In genomic region chr9:118822581-118822980, GRCm38 (mm10) we compare ENCODE assay signal across 25 mouse cellular contexts.
DNase-seq lines count a peak whose midpoint lies in the region; ATAC-seq lines count a peak whose summit lies in the region.
"Had no signal": no experiment of that assay in that cellular context is flagged by ENCODE, and none has a peak within 500 bp of the region (broad histone marks: within the 10 kb centered on the region; RNA-seq: fewer than 3 reads in every experiment).

No protein-coding gene starts in this region.

- peaks cover 14% of the 10 kb centered on the region; the same call in 1 of the 2 replicates for H3K27me3 ChIP-seq in heart, embryonic 10.5 days (ENCODE audit: insufficient read depth, poor library complexity, severe bottlenecking)
- H3K27me3 ChIP-seq in heart, embryonic 12.5 days (replicated peaks): no peaks in the 10 kb centered on the region; the same call in 1 of the 2 replicates
- no peaks in the 10 kb centered on the region for H3K27me3 ChIP-seq in embryonic facial prominence, embryonic 10.5 days (replicated peaks; ENCODE audit: low read depth, poor library complexity, severe bottlenecking)
- H3K27me3 ChIP-seq: forebrain, embryonic 15.5 days; hindbrain, embryonic 15.5 days; Patski had no signal

- H3K9me3 ChIP-seq in heart, embryonic 10.5 days: no peaks in the 10 kb centered on the region
- no peaks in the 10 kb centered on the region for H3K9me3 ChIP-seq in heart, embryonic 12.5 days (replicated peaks)
- no peaks in the 10 kb centered on the region for H3K9me3 ChIP-seq in embryonic facial prominence, embryonic 10.5 days
- H3K9me3 ChIP-seq: forebrain, embryonic 15.5 days; hindbrain, embryonic 15.5 days had no signal

- 0 out of 2 replicates have a peak, but pooled peaks cover 2% of the 10 kb centered on the region for H3K36me3 ChIP-seq in heart, embryonic 10.5 days
- peaks cover 5% of the 10 kb centered on the region for H3K36me3 ChIP-seq in heart, embryonic 12.5 days
- H3K36me3 ChIP-seq in embryonic facial prominence, embryonic 10.5 days (replicated peaks): peaks cover 13% of the 10 kb centered on the region
- H3K36me3 ChIP-seq: forebrain, embryonic 15.5 days; G1E; hindbrain, embryonic 15.5 days had no signal

- H3K4me3 ChIP-seq in heart, embryonic 10.5 days: 0 out of 2 replicates have a peak overlapping the region, but pooled peaks have one; percentile 48
- no peak overlapping the region for H3K4me3 ChIP-seq in heart, embryonic 12.5 days
- no peak overlapping the region for H3K4me3 ChIP-seq in embryonic facial prominence, embryonic 10.5 days
- H3K4me3 ChIP-seq: forebrain, embryonic 15.5 days; heart, adult 2 months; hindbrain, embryonic 15.5 days had no signal

- no peak overlapping the region for H3K27ac ChIP-seq in heart, embryonic 10.5 days
- no peak overlapping the region for H3K27ac ChIP-seq in heart, embryonic 12.5 days (ENCODE audit: poor library complexity, severe bottlenecking)
- H3K27ac ChIP-seq in embryonic facial prominence, embryonic 10.5 days (replicated peaks): peak overlapping the region; percentile 83
- H3K27ac ChIP-seq: forebrain, embryonic 15.5 days; heart, adult 2 months; hindbrain, embryonic 15.5 days had no signal

- peaks cover 19% of the 10 kb centered on the region for H3K4me1 ChIP-seq in heart, embryonic 10.5 days
- peaks cover 18% of the 10 kb centered on the region for H3K4me1 ChIP-seq in heart, embryonic 12.5 days (replicated peaks)
- peaks cover 34% of the 10 kb centered on the region for H3K4me1 ChIP-seq in embryonic facial prominence, embryonic 10.5 days

- no peak overlapping the region; the same call in 1 of the 2 replicates for H3K4me2 ChIP-seq in heart, embryonic 12.5 days
- H3K4me2 ChIP-seq: hindbrain, embryonic 15.5 days had no signal

- 73% methylated on average over 2 of the region's 2 CpGs for whole genome bisulfite sequencing in heart, embryonic 10.5 days
- 88% methylated on average over 2 of the region's 2 CpGs for WGBS in heart, embryonic 12.5 days
- 91% methylated on average over 2 of the region's 2 CpGs for WGBS in embryonic facial prominence, embryonic 10.5 days

- no peak overlapping the region for H3K9ac ChIP-seq in heart, embryonic 12.5 days
- H3K9ac ChIP-seq: forebrain, embryonic 15.5 days; hindbrain, embryonic 15.5 days had no signal

- no peak for DNase-seq in heart, embryonic 10.5 days (ENCODE audit: low spot score)
- DNase-seq in layer of hippocampus, adult 9-11 months: peak; percentile 16
- no peak for DNase-seq in layer of hippocampus, adult 8-10 months (ENCODE audit: low spot score in 2 of 2)
- DNase-seq in embryonic facial prominence, embryonic 10.5 days (ENCODE audit: low spot score): no peak
- no peak for DNase-seq in urinary bladder, postnatal 4 days (ENCODE audit: low spot score in 2 of 2)
- DNase-seq in liver: no peak
- DNase-seq: adrenal gland, adult 2 months; adrenal gland, postnatal 14 days; B cell, adult 2 months; cerebellum, adult 11 months; cerebellum, adult 2 months; cerebellum, adult 9-11 months; cerebellum, postnatal 25 days; embryo, embryonic 11 days; gastrocnemius, postnatal 25 days; heart, adult 2 months; heart, postnatal 14 days; heart, postnatal 4 days had no signal

- no peak for ATAC-seq in heart, embryonic 12.5 days (ENCODE audit: insufficient number of reproducible peaks, low FRiP score)
- ATAC-seq in megakaryocyte, adult 5-6 weeks (ENCODE audit: poor library complexity, severe bottlenecking): peak; percentile 68
- ATAC-seq: intestine, postnatal 0 days; Patski had no signal
